Mouse (Mus musculus): ENCODE measurements at regions not wholly inside any gene's neighbourhood (a gene's known extent, or its start where the extent isn't known, plus 50 kb on each side); places are given as distances from the start of the nearest gene placed in this dataset.

DNA sequence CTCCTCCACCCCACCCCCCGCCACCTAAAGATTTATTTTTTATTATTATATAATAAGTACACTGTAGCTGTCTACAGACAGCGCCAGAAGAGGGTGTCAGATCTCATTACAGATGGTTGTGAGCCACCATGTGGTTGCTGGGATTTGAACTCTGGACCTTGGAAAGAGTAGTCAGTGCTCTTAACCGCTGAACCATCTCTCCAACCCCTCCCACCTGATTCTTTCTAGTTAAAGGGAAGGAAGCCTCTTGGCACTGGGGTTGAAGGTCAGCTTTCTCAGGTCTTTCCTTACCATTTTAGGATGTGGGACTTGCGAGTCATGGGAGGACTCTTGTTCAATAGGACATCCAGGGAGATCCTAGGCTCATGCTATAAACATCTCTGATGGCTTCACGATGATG is 54.7 kb downstream of the Hes1 start:
- H3K27me3 ChIP-seq (ENCODE audit: control insufficient read depth, insufficient read depth, low read length), result no peaks in the 10 kb centered on the region
- H3K36me3 ChIP-seq (ENCODE audit: control insufficient read depth, insufficient read depth, low read length), result no peaks in the 10 kb centered on the region
- TF ChIP-seq CTCF (IDR thresholded peaks at IDR 0.05; ENCODE audit: extremely low read depth, insufficient read depth, insufficient read length, insufficient replicate concordance) (no peak), POLR2A (IDR thresholded peaks at IDR 0.05; ENCODE audit: low read depth, low read length) (no peak)
- no peak for DNase-seq (ENCODE audit: low read depth in 1 of 2, low spot score in 2 of 2)
- 91% methylated on average over 5 of the region's 5 CpGs for WGBS
- H3K27ac ChIP-seq (ENCODE audit: insufficient read depth, low read length), result no peak overlapping the region
- no peak overlapping the region for H3K4me3 ChIP-seq (ENCODE audit: extremely low read depth, insufficient read depth, insufficient read length)
- H3K4me1 ChIP-seq (ENCODE audit: control insufficient read depth, insufficient read depth, insufficient read length), result no peaks in the 10 kb centered on the region

DNA sequence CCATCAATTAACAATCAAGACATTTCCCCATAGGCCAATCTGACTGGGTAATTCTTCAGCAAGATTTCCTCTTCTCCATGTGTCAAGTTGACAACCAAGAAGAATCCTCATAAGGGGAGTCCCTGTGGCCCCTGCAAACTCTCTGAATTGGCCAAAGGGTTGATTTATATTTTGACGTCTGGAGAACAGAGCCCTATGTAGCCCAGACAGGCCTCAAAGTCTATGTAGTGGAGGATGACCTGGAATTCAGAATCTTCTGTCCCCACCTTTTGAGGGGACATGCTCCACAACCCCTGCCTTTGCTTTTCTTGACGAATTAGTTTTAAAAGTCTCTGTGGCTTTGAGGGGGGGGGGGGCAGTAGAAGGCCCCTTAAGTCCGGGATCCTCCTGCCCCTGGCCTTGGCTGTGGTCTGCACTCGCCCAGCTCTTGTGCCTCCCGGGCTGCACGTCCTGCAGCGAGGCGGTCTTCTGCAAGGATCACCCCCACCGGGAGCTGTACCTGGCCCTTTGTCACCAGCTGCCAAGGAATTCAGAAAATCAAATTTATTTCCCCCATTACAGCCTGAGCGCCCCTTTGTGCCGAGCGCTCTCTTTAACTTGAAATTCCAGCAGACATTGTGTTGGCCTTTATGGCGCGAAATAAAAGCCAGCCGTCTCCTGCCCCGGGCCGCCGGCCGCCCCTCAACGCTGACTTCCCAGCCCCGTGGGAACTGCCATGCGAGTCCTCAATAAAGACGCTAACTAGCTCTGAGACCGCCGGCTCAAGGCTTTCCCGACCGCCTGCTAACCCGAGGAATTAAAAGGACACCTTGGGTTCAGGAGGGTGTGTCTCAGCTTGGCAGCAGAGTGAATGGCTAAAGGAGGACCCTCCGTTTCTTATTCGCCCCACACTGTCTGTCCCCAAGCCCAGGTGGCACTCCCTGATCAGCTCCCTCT is 56.4 kb downstream of the Hes1 start:
- Histone ChIP-seq H3K36me3 (ENCODE audit: control insufficient read depth, insufficient read depth, low read length) (no peaks in the 10 kb centered on the region), H3K27me3 (ENCODE audit: control insufficient read depth, insufficient read depth, low read length) (no peaks in the 10 kb centered on the region), H3K4me1 (ENCODE audit: control insufficient read depth, insufficient read depth, insufficient read length) (no peaks in the 10 kb centered on the region), H3K27ac (ENCODE audit: insufficient read depth, low read length) (no peak overlapping the region), H3K4me3 (ENCODE audit: extremely low read depth, insufficient read depth, insufficient read length) (no peak overlapping the region)
- 84% methylated on average over 30 of the region's 30 CpGs for WGBS
- TF ChIP-seq POLR2A (IDR thresholded peaks at IDR 0.05; ENCODE audit: low read depth, low read length) (no peak), CTCF (IDR thresholded peaks at IDR 0.05; ENCODE audit: extremely low read depth, insufficient read depth, insufficient read length, insufficient replicate concordance) (no peak)
- DNase-seq (ENCODE audit: low read depth in 1 of 2, low spot score in 2 of 2), result no peak

DNA sequence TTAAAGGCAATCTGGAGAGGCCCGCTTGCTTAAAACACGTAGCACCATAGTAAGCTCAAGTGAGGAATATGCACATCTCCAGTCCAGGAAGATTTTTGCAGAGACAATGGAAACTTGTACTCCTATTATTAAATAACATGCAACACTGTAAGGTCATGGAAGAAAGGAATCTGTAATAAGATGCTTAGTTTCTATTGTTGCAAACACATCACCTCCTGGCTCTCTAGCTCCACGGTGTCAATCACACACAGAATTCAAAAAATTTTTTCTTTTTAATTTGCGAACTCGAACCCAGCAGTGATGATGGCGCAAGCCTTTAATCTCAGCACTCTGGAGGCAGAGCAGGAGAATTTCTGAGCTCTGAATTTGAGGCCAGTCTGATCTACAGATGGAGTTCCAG is 57.4 kb downstream of the Hes1 start:
- no peak overlapping the region for H3K27ac ChIP-seq (ENCODE audit: insufficient read depth, low read length)
- no peak for DNase-seq (ENCODE audit: low read depth in 1 of 2, low spot score in 2 of 2)
- no peaks in the 10 kb centered on the region for H3K27me3 ChIP-seq (ENCODE audit: control insufficient read depth, insufficient read depth, low read length)
- no peaks in the 10 kb centered on the region for H3K36me3 ChIP-seq (ENCODE audit: control insufficient read depth, insufficient read depth, low read length)
- WGBS, result 94% methylated on average over 6 of the region's 6 CpGs
- H3K4me1 ChIP-seq (ENCODE audit: control insufficient read depth, insufficient read depth, insufficient read length), result no peaks in the 10 kb centered on the region
- H3K4me3 ChIP-seq (ENCODE audit: extremely low read depth, insufficient read depth, insufficient read length), result no peak overlapping the region
- TF ChIP-seq CTCF (IDR thresholded peaks at IDR 0.05; ENCODE audit: extremely low read depth, insufficient read depth, insufficient read length, insufficient replicate concordance) (no peak), POLR2A (IDR thresholded peaks at IDR 0.05; ENCODE audit: low read depth, low read length) (no peak)

GRCm38 (mm10) chr16:30122211-30123070 is 58.3 kb downstream of the Hes1 start:
- no peak overlapping the region for H3K4me3 ChIP-seq (ENCODE audit: extremely low read depth, insufficient read depth, insufficient read length)
- DNase-seq (ENCODE audit: low read depth in 1 of 2, low spot score in 2 of 2), result no peak
- 68% methylated on average over 29 of the region's 29 CpGs for WGBS
- H3K4me1 ChIP-seq (ENCODE audit: control insufficient read depth, insufficient read depth, insufficient read length), result no peaks in the 10 kb centered on the region
- H3K27me3 ChIP-seq (ENCODE audit: control insufficient read depth, insufficient read depth, low read length), result no peaks in the 10 kb centered on the region
- no peaks in the 10 kb centered on the region for H3K36me3 ChIP-seq (ENCODE audit: control insufficient read depth, insufficient read depth, low read length)
- TF ChIP-seq CTCF (IDR thresholded peaks at IDR 0.05; ENCODE audit: extremely low read depth, insufficient read depth, insufficient read length, insufficient replicate concordance), result no peak
- no peak for TF ChIP-seq POLR2A (IDR thresholded peaks at IDR 0.05; ENCODE audit: low read depth, low read length)
- H3K27ac ChIP-seq (ENCODE audit: insufficient read depth, low read length), result no peak overlapping the region

DNA sequence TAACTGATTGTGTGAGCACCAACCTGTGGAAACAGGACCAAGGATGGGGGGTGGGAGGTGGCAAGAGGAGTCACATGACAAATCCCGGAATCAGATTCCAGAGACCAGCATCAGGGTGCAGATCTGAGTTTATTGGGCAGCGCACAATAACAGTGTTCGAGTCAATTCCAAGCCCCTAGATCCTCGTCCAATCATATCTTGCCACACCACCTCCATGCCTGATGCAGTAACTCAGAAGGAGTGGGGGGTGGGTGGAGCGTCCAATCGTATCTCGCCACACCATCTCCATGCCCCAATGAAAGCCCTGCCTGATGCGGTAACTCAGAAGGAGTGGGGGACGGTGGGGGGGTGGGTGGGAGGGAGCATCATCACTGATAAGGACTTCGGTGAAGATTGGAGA is 62.8 kb downstream of the Hes1 start:
- no peak for DNase-seq (ENCODE audit: low read depth in 1 of 2, low spot score in 2 of 2)
- no peak overlapping the region for H3K4me3 ChIP-seq (ENCODE audit: extremely low read depth, insufficient read depth, insufficient read length)
- H3K27ac ChIP-seq (ENCODE audit: insufficient read depth, low read length), result no peak overlapping the region
- no peak for TF ChIP-seq POLR2A (IDR thresholded peaks at IDR 0.05; ENCODE audit: low read depth, low read length)
- TF ChIP-seq CTCF (IDR thresholded peaks at IDR 0.05; ENCODE audit: extremely low read depth, insufficient read depth, insufficient read length, insufficient replicate concordance), result no peak
- no peaks in the 10 kb centered on the region for H3K4me1 ChIP-seq (ENCODE audit: control insufficient read depth, insufficient read depth, insufficient read length)
- 89% methylated on average over 10 of the region's 10 CpGs for WGBS
- H3K27me3 ChIP-seq (ENCODE audit: control insufficient read depth, insufficient read depth, low read length), result no peaks in the 10 kb centered on the region
- H3K36me3 ChIP-seq (ENCODE audit: control insufficient read depth, insufficient read depth, low read length), result no peaks in the 10 kb centered on the region

GRCm38 (mm10) chr16:30128787-30129186 is 64.6 kb downstream of the Hes1 start:
- TF ChIP-seq CTCF (IDR thresholded peaks at IDR 0.05; ENCODE audit: extremely low read depth, insufficient read depth, insufficient read length, insufficient replicate concordance), result no peak
- no peak for TF ChIP-seq POLR2A (IDR thresholded peaks at IDR 0.05; ENCODE audit: low read depth, low read length)
- 38% methylated on average over 8 of the region's 8 CpGs for WGBS
- no peak for DNase-seq (ENCODE audit: low read depth in 1 of 2, low spot score in 2 of 2)
- Histone ChIP-seq H3K4me3 (ENCODE audit: extremely low read depth, insufficient read depth, insufficient read length) (no peak overlapping the region), H3K36me3 (ENCODE audit: control insufficient read depth, insufficient read depth, low read length) (no peaks in the 10 kb centered on the region), H3K27me3 (ENCODE audit: control insufficient read depth, insufficient read depth, low read length) (no peaks in the 10 kb centered on the region), H3K27ac (ENCODE audit: insufficient read depth, low read length) (no peak overlapping the region), H3K4me1 (ENCODE audit: control insufficient read depth, insufficient read depth, insufficient read length) (no peaks in the 10 kb centered on the region)
